Mouse (Mus musculus): ENCODE measurements around the gene Olfr1240.

Olfr1240 gene

GRCm38 (mm10) chr2:89442900-89443299, at the start of gene Olfr1240:
Gene Olfr1240, minus strand, starts transcription at chr2:89443000.
- no peak for DNase-seq

DNA sequence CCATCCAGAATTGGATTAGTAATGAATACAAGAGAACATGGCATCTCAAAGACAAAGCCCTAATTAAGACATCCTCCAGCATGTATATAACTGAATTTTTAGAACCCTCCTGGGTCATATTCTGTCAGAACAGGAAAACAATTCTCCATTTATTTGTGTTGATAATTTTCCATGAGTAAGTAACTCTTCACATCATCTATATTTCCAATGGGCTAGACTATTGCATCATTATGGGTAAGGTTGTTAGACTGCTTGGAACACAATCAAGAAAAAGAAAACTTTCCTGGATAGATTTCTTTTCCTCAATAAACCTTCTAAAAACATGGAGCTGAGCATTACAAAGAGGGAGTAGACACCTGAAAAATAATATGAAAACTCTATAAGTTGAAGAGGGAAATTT, 44.2 kb upstream of the Olfr1240 start, which contains the start of gene Olfr1241:
TSS of gene Olfr1241 (minus strand) at position 101 of the 400 bp plus-strand sequence.
- no peak for DNase-seq

DNA sequence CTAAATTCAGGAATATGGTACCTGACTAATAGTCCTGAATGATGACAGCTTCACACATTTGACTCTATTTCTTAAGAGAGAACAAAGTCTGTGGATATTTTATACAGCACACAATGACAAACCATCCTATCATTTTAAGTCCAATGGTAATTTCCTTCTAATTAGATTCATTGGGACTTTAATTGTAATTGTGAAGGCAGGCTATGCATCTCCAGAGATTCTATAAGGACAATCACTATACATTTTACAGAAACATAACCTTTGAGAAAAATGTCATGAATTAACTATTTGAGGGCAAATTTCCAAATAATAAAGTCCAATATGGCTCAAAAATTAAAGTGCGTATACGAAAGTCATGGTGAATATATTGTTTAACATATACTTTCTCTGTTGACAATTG, 22.5 kb downstream of the Olfr1240 start, which contains the start of gene Olfr1239:
TSS of gene Olfr1239 (minus strand) at position 101 of the 400 bp plus-strand sequence.
- DNase-seq, result no peak

DNA sequence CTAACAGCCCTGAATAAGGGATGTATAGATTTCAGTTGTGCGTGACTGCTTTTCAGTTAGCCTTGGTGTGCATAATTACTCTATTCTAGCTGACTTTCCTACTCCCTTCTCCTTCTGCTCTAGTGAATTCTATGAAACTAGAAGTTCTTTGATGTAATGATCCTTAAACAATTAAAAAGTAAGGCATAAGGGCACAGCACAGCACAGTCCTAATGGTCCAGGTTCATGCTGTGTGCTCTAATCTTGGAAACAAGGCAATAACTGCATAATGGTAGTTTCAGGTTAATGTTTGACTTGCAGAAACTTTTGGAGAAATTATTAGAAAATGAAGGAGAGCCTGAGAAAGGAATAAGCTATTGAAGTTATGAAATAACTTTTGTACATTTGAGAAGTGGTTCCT, 28.2 kb downstream of the Olfr1240 start:
- DNase-seq, result no peak

DNA sequence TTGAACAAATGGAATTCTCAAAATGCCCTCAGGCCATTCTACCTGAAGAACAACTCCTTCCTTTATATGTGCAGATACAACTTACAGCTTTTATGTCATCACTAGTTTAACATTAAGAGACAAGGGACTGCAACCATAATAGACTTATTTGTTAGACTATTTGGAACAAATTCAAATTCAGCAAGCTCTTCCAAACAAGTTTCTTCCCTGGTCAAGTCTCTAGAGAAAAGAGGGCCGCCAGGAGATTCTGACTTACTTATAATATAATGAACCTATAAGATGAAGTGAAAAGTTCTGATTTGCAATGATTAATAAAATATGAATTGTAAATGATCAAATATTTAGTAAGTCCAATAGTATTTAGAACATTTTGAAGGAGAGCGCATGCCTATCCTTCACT, 33.2 kb downstream of the Olfr1240 start, which contains the start of gene Olfr1238:
TSS of gene Olfr1238 (minus strand) at position 101 of the 400 bp plus-strand sequence.
- no peak for DNase-seq

DNA sequence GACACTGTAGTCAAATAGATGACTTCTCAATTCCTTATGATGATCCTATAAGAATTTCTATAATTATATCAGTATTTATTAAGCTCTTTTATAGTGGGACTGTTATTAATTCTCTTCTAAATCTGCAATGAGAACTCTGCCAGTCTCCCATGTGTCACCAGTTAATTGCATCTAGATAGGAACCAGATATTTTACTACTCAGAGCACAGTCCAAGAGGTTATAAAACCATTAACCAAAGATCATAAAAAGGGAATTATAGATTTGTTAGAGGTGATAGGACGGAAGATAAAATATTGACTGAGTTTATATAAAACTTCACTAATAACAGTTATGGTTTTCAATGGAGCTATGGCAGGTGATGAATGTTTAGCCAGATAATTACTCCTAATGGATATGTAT, 41.9 kb downstream of the Olfr1240 start:
- no peak for DNase-seq
